Mouse (Mus musculus) B cell, adult 67 days (primary cell): ENCODE data around the gene Speer4b. TPM values are rescaled to one million over a fixed set of nuclear protein-coding genes. Genes with fewer than 3 reads are reported as not detected.

ENCODE experiments used
- total RNA-seq, 2 experiments: library from RNA; stranded (reverse); gene quantifications; 4 replicates each; pipeline ENCODE4 v1.2.4; 2023

Gene Speer4b
- total RNA-seq = not detected

GRCm38 (mm10) chr5:27501338-27501737 lies at the start of gene Speer4b:
TSS of gene Speer4b (minus strand) at chr5:27501438.

